Mouse (Mus musculus) CH12.LX (cell line): ENCODE results near the gene Fosl1. TPM values are rescaled to one million over a fixed set of nuclear protein-coding genes. Genes with fewer than 3 reads are reported as not detected.

ENCODE experiments used
- DNase-seq: peaks from one replicate; pipeline ENCODE4 v3.0.0-alpha.2; 2013; ENCODE audit errors: extremely low read depth
- H3K27ac ChIP-seq: 2 replicates; pipeline ENCODE4 v1.5.1; 2012; ENCODE audit warnings: low read depth, mild to moderate bottlenecking, control low read depth, moderate library complexity; ENCODE audit not compliant: insufficient read depth
- H3K27me3 ChIP-seq: replicated peaks from 2 replicates; pipeline ENCODE3; 2012; ENCODE audit warnings: inconsistent platforms
- H3K36me3 ChIP-seq, 2 experiments: replicated peaks in 1 of 2; 2 replicates each; pipeline versions ENCODE3 to v1.6.1; 2012; ENCODE audit warnings: inconsistent platforms in 1 of 2, low read length in 1 of 2, mild to moderate bottlenecking in 1 of 2, mixed read lengths in 1 of 2, moderate library complexity in 1 of 2; ENCODE audit not compliant: control insufficient read depth in 1 of 2, insufficient read depth in 1 of 2
- H3K4me1 ChIP-seq, 2 experiments: 2 replicates each; pipeline ENCODE4 v1.6.1; 2012; ENCODE audit warnings: inconsistent platforms in 1 of 2, moderate library complexity in 1 of 2; ENCODE audit not compliant: insufficient read depth in 2 of 2, control insufficient read depth in 1 of 2
- H3K4me2 ChIP-seq: 2 replicates; pipeline ENCODE4 v1.6.1; 2012; ENCODE audit warnings: low read depth, mild to moderate bottlenecking, control low read depth; ENCODE audit not compliant: poor library complexity, insufficient read depth, severe bottlenecking
- H3K4me3 ChIP-seq, 3 experiments: fragments of 150-350 bp in 1 of 3; sonication (generic) in 1 of 3; replicated peaks in 1 of 3; 2 replicates each; pipeline versions ENCODE3 to v1.5.1; 2011 to 2012; ENCODE audit warnings: low read depth in 2 of 3, low read length in 2 of 3, mild to moderate bottlenecking in 2 of 3, moderate library complexity in 2 of 3, control low read depth in 1 of 3, improper control_type of control experiment in 1 of 3, inconsistent platforms in 1 of 3, mixed read lengths in 1 of 3; ENCODE audit not compliant: poor library complexity in 1 of 3
- H3K79me2 ChIP-seq: replicated peaks from 2 replicates; pipeline ENCODE4 v1.6.1; 2012; ENCODE audit warnings: mild to moderate bottlenecking, moderate library complexity; ENCODE audit not compliant: control insufficient read depth, poor library complexity, insufficient read depth, severe bottlenecking; ENCODE audit errors: extremely low read depth
- H3K9ac ChIP-seq: 2 replicates; pipeline ENCODE4 v1.6.1; 2012; ENCODE audit warnings: low read depth, mild to moderate bottlenecking, control low read depth, moderate library complexity; ENCODE audit not compliant: insufficient read depth
- H3K9me3 ChIP-seq: replicated peaks from 2 replicates; pipeline ENCODE3; 2012; ENCODE audit warnings: low read length, inconsistent platforms, mixed read lengths
- BHLHE40 ChIP-seq: IDR thresholded peaks from 2 replicates; pipeline ENCODE4 v1.6.1; 2011; ENCODE audit warnings: mild to moderate bottlenecking, low read depth, low read length, improper control_type of control experiment
- CTCF ChIP-seq, 2 experiments: IDR thresholded peaks in 1 of 2; conservative IDR thresholded peaks in 1 of 2; 2 replicates each; pipeline ENCODE4 v1.5.1; 2011 to 2012; ENCODE audit warnings: low read depth in 2 of 2, low read length in 2 of 2, improper control_type of control experiment in 1 of 2, inconsistent platforms in 1 of 2, mild to moderate bottlenecking in 1 of 2, moderate library complexity in 1 of 2
- ELF1 ChIP-seq: IDR thresholded peaks from 2 replicates; pipeline ENCODE4 v1.6.1; 2014; ENCODE audit warnings: low read depth, mild to moderate bottlenecking, inconsistent platforms, low read length, improper control_type of control experiment
- EP300 ChIP-seq: IDR thresholded peaks from 2 replicates; pipeline ENCODE4 v1.6.1; 2011; ENCODE audit warnings: low read length, improper control_type of control experiment
- GABPA ChIP-seq: IDR thresholded peaks from 2 replicates; pipeline ENCODE4 v1.6.1; 2012; ENCODE audit warnings: low read depth, low read length, improper control_type of control experiment, inconsistent platforms; ENCODE audit not compliant: insufficient replicate concordance
- HCFC1 ChIP-seq: IDR thresholded peaks from 2 replicates; pipeline ENCODE4 v1.6.1; 2012; ENCODE audit warnings: low read depth, mild to moderate bottlenecking, inconsistent platforms, low read length, improper control_type of control experiment
- MAZ ChIP-seq: IDR thresholded peaks from 2 replicates; pipeline ENCODE4 v1.6.1; 2012; ENCODE audit warnings: low read depth, mild to moderate bottlenecking, inconsistent platforms, low read length, improper control_type of control experiment, moderate library complexity
- MEF2A ChIP-seq: IDR thresholded peaks from 2 replicates; pipeline ENCODE4 v1.6.1; 2014; ENCODE audit warnings: low read depth, mild to moderate bottlenecking, inconsistent platforms, low read length, improper control_type of control experiment, borderline replicate concordance
- RAD21 ChIP-seq: IDR thresholded peaks from 2 replicates; pipeline ENCODE4 v1.6.1; 2011; ENCODE audit warnings: low read depth, mild to moderate bottlenecking, low read length, improper control_type of control experiment, moderate library complexity
- USF2 ChIP-seq: conservative IDR thresholded peaks from 2 replicates; pipeline ENCODE4 v1.6.1; 2011; ENCODE audit warnings: low read depth, low read length, improper control_type of control experiment
- ZC3H11A ChIP-seq: IDR thresholded peaks from 2 replicates; pipeline ENCODE4 v1.6.1; 2012; ENCODE audit warnings: low read depth, mild to moderate bottlenecking, inconsistent platforms, low read length, improper control_type of control experiment
- ZKSCAN1 ChIP-seq: IDR thresholded peaks from 2 replicates; pipeline ENCODE4 v1.6.1; 2012; ENCODE audit warnings: low read depth, inconsistent platforms, low read length, improper control_type of control experiment, borderline replicate concordance
- ZNF384 ChIP-seq: IDR thresholded peaks from 2 replicates; pipeline ENCODE4 v1.6.1; 2012; ENCODE audit warnings: low read depth, low read length, improper control_type of control experiment, inconsistent platforms
- dilution Hi-C: fragments of 300-500 bp; cut with MboI; formaldehyde crosslinking; loops from 2 replicates; pipeline ENCODE4 v1.14.3; 2020; ENCODE audit warnings: low sequenced_read_pairs; ENCODE audit not compliant: extremely low pct_unique_long_range_greater_than_20kb, extremely low pct_ligation_motif_present
- in situ Hi-C: fragments of 300-500 bp; cut with MboI; formaldehyde crosslinking; loops from 3 replicates; pipeline ENCODE4 v1.14.3; 2019; ENCODE audit warnings: low sequenced_read_pairs, low pct_ligation_motif_present, low pct_unique_long_range_greater_than_20kb, mixed read lengths
- polyA plus RNA-seq: library from polyadenylated mRNA; unstranded; fragments of >175 nt; gene quantifications from 2 replicates; pipeline ENCODE4 v1.2.1, GENCODE M21; 2012; ENCODE audit warnings: low read depth; ENCODE audit not compliant: insufficient read length
- total RNA-seq, 2 experiments: library from RNA; depleted of rRNA; stranded (reverse); fragments of 300-350 nt in 1 of 2; fragments of >200 nt in 1 of 2; gene quantifications; 2 replicates each; pipeline ENCODE4 v1.2.3; 2012 to 2014

The Fosl1 gene
- total and polyA plus RNA-seq, 3 experiments: not detected

- dilution Hi-C loops: no loop called here
- no peak overlapping the region for H3K4me2 ChIP-seq
- no peak for DNase-seq
- H3K9ac ChIP-seq: no peak overlapping the region
- H3K4me3 ChIP-seq: no peak overlapping the region
- no peak overlapping the region for H3K27ac ChIP-seq
- no peaks in the 10 kb centered on the region for H3K27me3 ChIP-seq
- no peaks in the 10 kb centered on the region for H3K9me3 ChIP-seq
- no peak for TF ChIP-seq ZKSCAN1
- peak in 1 of 2 experiments; percentile 11; a peak in 1 of 4 replicates for TF ChIP-seq CTCF (conservative IDR thresholded peaks at IDR 0.05 in 1 of 2, IDR thresholded peaks at IDR 0.05 in 1 of 2; ENCODE audit: low read depth in 2 of 2, low read length in 2 of 2)
- H3K4me1 ChIP-seq: peaks cover 0 to 6% of the 10 kb centered on the region in 2 experiments; a peak in 1 of 4 replicates
- no peaks in the 10 kb centered on the region for H3K79me2 ChIP-seq
- in situ Hi-C loops: no loop called here
- peaks cover under 1 to 13% of the 10 kb centered on the region in 2 experiments for H3K36me3 ChIP-seq
Observed at GRCm38 (mm10) chr19:5472857-5473256, 25.5 kb downstream of the Fosl1 start.

DNA sequence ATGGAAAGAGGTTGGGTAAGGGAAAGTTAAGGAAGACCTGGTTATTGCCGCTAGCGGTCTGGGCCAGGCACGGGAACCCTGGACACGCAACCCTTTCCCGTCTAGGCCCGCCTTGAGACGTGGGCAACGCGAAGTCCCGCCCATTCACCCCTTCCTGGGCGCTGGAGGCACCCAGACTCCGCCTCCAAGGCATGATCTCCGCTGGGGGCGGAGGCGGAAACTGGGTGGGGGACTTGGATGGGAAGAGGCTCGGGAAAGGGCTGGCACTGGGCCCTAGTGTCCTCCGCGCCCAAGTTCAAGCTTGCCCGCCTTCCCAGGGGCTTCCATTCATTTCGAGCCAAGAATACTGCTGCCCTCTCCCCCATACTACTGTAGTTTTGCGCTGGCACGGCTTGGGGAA lies 26.4 kb downstream of the Fosl1 start, which contains the start of gene Efemp2:
Gene Efemp2 (plus strand): TSS at position 235 of the 400 bp plus-strand sequence.
- TF ChIP-seq EP300 (no peak), RAD21 (no peak), USF2 (no peak), MEF2A (no peak), BHLHE40 (no peak), HCFC1 (no peak), ELF1 (no peak), ZKSCAN1 (no peak), CTCF (conservative IDR thresholded peaks at IDR 0.05 in 1 of 2, IDR thresholded peaks at IDR 0.05 in 1 of 2; ENCODE audit: low read depth in 2 of 2, low read length in 2 of 2) (no peak), GABPA (no peak), ZNF384 (no peak), MAZ (no peak), ZC3H11A (no peak)

More for the DNA sequence above, 26.4 kb downstream of the Fosl1 start, which contains the start of gene Efemp2:
- dilution Hi-C loops (no loop called here), in situ Hi-C loops (no loop called here)
- Histone ChIP-seq H3K27me3 (no peaks in the 10 kb centered on the region), H3K79me2 (no peaks in the 10 kb centered on the region), H3K9me3 (no peaks in the 10 kb centered on the region), H3K4me1 (no peaks in the 10 kb centered on the region), H3K36me3 (peaks cover 0 to 5% of the 10 kb centered on the region in 2 experiments), H3K27ac (no peak within 1 kb of the TSS), H3K4me3 (no peak within 1 kb of the TSS), H3K4me2 (no peak within 1 kb of the TSS), H3K9ac (no peak within 1 kb of the TSS)
- no peak for DNase-seq
